Mouse (Mus musculus) liver, adult 2 months (tissue): Measurements from ENCODE around the gene Ifi35.

ENCODE experiments used
- CTCF ChIP-seq: fragments of 200-500 bp; IDR thresholded peaks from 2 replicates; pipeline ENCODE4 v1.5.1; 2011; ENCODE audit warnings: low read depth, low read length, control low read depth
- POLR2A ChIP-seq: fragments of 200-500 bp; IDR thresholded peaks from 2 replicates; pipeline ENCODE4 v1.6.1; 2011; ENCODE audit warnings: low read length, control low read depth; ENCODE audit not compliant: insufficient read depth; ENCODE audit errors: extremely low read depth

GRCm38 (mm10) chr11:101416433-101417100, 31.6 kb upstream of the Ifi35 start:
- no peak for TF ChIP-seq POLR2A
- no peak for TF ChIP-seq CTCF
